Mouse (Mus musculus) forebrain, postnatal 0 days (tissue): ENCODE data around the gene Nfkbid. TPM values are rescaled to one million over a fixed set of nuclear protein-coding genes. Genes with fewer than 3 reads are reported as not detected.

Experiments
- ATAC-seq: fragments of 200-750 bp; cut with Nextera tagmentation; 2 replicates; pipeline ENCODE4 v1.8.0; 2017; ENCODE audit warnings: mild to moderate bottlenecking, moderate library complexity
- DNase-seq: peaks from one replicate; pipeline ENCODE4 v3.0.0-alpha.2; 2015
- H3K27ac ChIP-seq: fragments of 300-500 bp; sonication (generic); 2 replicates; pipeline ENCODE4 v1.5.1; 2014; ENCODE audit warnings: low read depth, mild to moderate bottlenecking, antibody characterized with exemption, low read length, moderate library complexity, mixed read lengths
- H3K27me3 ChIP-seq: fragments of 300-500 bp; sonication (generic); 2 replicates; pipeline ENCODE4 v1.6.1; 2014; ENCODE audit warnings: mild to moderate bottlenecking, low read length, mixed read lengths; ENCODE audit not compliant: insufficient read depth
- H3K36me3 ChIP-seq: fragments of 300-500 bp; sonication (generic); 2 replicates; pipeline ENCODE4 v1.6.1; 2014; ENCODE audit warnings: mild to moderate bottlenecking, moderate library complexity; ENCODE audit not compliant: insufficient read depth
- H3K4me1 ChIP-seq: fragments of 300-500 bp; sonication (generic); 2 replicates; pipeline ENCODE4 v1.6.1; 2014; ENCODE audit warnings: antibody characterized with exemption; ENCODE audit not compliant: insufficient read depth
- H3K4me2 ChIP-seq: fragments of 300-500 bp; sonication (generic); 2 replicates; pipeline ENCODE4 v1.6.1; 2014; ENCODE audit warnings: low read depth, mild to moderate bottlenecking, moderate library complexity
- H3K4me3 ChIP-seq: fragments of 300-500 bp; sonication (generic); 2 replicates; pipeline ENCODE4 v1.5.1; 2014; ENCODE audit warnings: low read depth, low read length, mixed read lengths
- H3K9ac ChIP-seq: fragments of 300-500 bp; sonication (generic); 2 replicates; pipeline ENCODE4 v1.6.1; 2014; ENCODE audit warnings: mild to moderate bottlenecking
- H3K9me3 ChIP-seq: fragments of 300-500 bp; sonication (generic); 2 replicates; pipeline ENCODE4 v1.6.1; 2016; ENCODE audit warnings: low read length
- CTCF ChIP-seq: sonication (generic); IDR thresholded peaks from 2 replicates; pipeline ENCODE4 v1.5.1; 2016; ENCODE audit warnings: antibody characterized with exemption, control low read depth, low read depth
- WGBS: fragments of 180-500 bp; shearing (Covaris S2); extraction: QIAGEN DNeasy Blood & Tissue Kit; methylation state at CpG from one replicate; pipeline ENCODE4 v1.1.7; 2014; 5-methylcytosine and 5-hydroxymethylcytosine counted together
- polyA plus RNA-seq: library from polyadenylated mRNA; unstranded; fragments of >200 nt; fragmentation: Nextera tagmentation; extraction: Ambion mirVana; gene quantifications from 2 replicates; pipeline ENCODE4 v1.2.1, GENCODE M21; 2015
- total RNA-seq: library from RNA; depleted of rRNA; stranded (reverse); fragments of >200 nt; gene quantifications from 2 replicates; pipeline ENCODE4 v1.2.3, GENCODE M21; 2014

The Nfkbid gene
- total and polyA plus RNA-seq, 2 experiments from 2014 or later: 1.7 to 3.4 TPM

DNA sequence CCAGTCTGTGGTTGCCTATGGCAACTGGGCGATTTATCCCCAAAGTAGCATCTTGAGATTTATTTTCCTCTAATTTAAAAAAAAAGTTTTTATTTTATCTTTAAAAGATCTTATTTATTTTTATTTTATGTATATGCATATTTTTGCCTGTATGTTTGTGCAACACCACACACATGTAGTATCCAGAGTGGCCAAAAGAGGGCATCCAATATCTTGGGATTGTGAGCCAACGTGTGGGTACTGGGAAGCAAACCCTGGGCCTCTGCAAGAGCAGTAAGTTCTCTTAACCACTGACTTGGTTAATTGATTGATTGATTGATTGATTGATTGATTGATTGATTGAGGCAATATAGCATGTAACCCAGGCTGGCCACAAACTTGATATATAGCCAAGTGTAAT lies 26.7 kb upstream of the Nfkbid start:
- H3K27ac ChIP-seq: no peak overlapping the region
- 24% methylated on average over 2 of the region's 2 CpGs for WGBS
- H3K36me3 ChIP-seq: no peaks in the 10 kb centered on the region
- no peaks in the 10 kb centered on the region for H3K4me1 ChIP-seq
- no peak for ATAC-seq
- peak; percentile 41 for TF ChIP-seq CTCF
- no peaks in the 10 kb centered on the region for H3K27me3 ChIP-seq
- H3K4me3 ChIP-seq: no peak overlapping the region
- H3K9ac ChIP-seq: no peak overlapping the region
- H3K4me2 ChIP-seq: no peak overlapping the region
- H3K9me3 ChIP-seq: no peaks in the 10 kb centered on the region
- DNase-seq: no peak

DNA sequence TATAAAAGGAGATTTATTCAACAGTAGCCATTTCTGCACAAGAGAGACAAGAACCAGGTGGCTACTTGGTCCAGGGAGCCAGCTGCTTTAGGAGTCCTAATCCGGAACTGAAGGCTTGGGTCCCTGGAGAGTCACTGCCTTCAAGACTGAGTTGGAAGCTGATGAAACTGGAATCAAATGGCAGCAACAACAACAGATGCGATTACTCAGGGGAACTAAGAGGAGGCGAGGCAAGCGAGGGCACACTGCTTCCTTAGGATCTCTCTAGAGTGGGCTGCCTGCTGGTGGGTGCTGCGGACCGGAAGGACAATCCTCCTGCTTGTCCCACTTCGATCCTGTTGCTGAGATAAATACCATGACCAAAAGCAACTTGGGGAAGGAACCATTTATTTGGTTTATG lies 21.9 kb upstream of the Nfkbid start:
- DNase-seq: no peak
- Histone ChIP-seq H3K36me3 (no peaks in the 10 kb centered on the region), H3K4me3 (no peak overlapping the region), H3K27ac (no peak overlapping the region), H3K27me3 (no peaks in the 10 kb centered on the region), H3K9me3 (no peaks in the 10 kb centered on the region), H3K4me1 (no peaks in the 10 kb centered on the region), H3K4me2 (no peak overlapping the region), H3K9ac (no peak overlapping the region)
- no peak for TF ChIP-seq CTCF
- 59% methylated on average over 7 of the region's 7 CpGs for WGBS
- no peak for ATAC-seq

DNA sequence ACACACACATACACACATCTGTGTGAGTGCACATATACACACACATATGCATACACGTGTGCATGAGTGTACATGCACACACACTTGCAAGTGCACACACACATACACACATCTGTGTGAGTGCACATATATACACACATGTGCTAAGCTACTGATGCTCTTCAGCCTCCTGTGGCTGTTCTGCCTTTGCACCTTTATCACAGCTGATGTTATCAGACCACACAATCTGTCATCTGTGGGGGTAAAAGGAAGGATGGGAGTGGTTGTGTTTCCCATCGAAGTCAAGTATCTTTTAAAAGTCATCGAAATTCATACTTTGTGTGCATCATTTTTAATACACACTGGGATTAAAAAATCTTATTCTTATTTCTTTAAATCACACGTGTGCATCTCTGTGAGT lies 19.2 kb upstream of the Nfkbid start:
- H3K9me3 ChIP-seq: no peaks in the 10 kb centered on the region
- ATAC-seq: no peak
- 70% methylated on average over 4 of the region's 4 CpGs for WGBS
- TF ChIP-seq CTCF: no peak
- no peak overlapping the region for H3K27ac ChIP-seq
- DNase-seq: no peak
- H3K4me1 ChIP-seq: no peaks in the 10 kb centered on the region
- H3K4me2 ChIP-seq: no peak overlapping the region
- no peaks in the 10 kb centered on the region for H3K36me3 ChIP-seq
- no peaks in the 10 kb centered on the region for H3K27me3 ChIP-seq
- H3K4me3 ChIP-seq: no peak overlapping the region
- H3K9ac ChIP-seq: no peak overlapping the region

DNA sequence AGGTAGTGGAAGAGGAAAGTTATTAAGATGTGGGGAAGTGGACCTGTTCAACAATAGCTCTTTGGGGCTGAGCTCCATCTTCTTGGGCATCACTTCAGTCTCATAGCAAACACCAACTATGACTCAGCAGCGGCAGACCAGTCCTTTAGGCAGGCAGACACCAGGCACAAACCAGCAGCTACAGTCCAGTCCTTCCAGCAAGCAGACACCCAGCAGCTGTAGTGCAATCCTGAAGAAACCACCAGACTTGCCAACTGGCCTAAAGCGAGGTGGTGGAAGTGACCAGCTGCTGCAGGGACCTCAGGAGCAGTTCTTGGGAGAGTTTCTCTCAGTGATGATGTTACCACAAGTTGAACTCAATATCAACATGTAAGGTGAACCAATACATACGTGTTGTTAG lies 12.9 kb upstream of the Nfkbid start:
- Histone ChIP-seq H3K36me3 (no peaks in the 10 kb centered on the region), H3K4me3 (no peak overlapping the region), H3K27me3 (no peaks in the 10 kb centered on the region), H3K4me1 (no peaks in the 10 kb centered on the region), H3K27ac (no peak overlapping the region), H3K4me2 (no peak overlapping the region), H3K9me3 (no peaks in the 10 kb centered on the region), H3K9ac (no peak overlapping the region)
- no peak for TF ChIP-seq CTCF
- no peak for DNase-seq
- 86% methylated on average over 3 of the region's 3 CpGs for WGBS
- no peak for ATAC-seq

DNA sequence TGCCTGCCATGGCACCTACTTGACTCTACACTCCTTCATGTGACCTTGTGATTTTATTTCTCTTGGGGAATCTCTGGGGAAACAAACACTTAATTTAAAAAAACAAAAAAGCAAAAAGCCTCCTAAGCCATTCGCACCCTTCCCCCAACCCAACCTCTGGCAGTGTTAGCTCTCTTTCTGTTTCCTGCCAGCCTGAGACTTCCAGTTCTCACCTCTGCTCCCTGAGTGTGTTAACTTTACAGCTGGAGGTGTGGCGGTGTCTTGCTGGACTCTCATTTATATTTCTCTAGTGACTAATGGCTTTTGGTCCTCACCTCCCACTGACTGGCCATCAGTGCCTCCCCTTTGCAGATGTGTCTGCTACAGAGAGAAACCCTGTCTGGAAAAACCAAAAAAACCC lies 11.7 kb upstream of the Nfkbid start:
- ATAC-seq: no peak
- H3K9ac ChIP-seq: no peak overlapping the region

DNA sequence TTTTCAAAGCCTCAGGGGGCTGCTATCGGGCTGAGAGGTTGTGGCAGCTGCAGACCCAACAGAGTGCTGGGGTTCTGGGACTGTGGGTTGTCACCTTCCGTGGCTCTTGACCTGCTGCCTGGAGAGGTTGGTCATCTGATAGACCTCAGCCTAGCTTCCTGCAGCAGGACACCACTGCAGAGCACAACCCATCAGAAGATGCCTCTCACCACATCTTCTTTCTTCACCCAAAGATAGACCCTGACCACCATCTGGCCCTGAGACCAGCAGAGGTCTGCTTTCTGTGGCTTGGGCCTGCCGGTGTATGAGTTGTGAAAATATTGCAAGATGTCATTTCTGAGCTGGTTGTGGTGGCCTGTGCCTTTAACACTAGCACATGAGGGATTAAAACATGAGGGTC lies 10.5 kb upstream of the Nfkbid start:
- H3K4me2 ChIP-seq: no peak overlapping the region
- no peaks in the 10 kb centered on the region for H3K36me3 ChIP-seq
- no peak for DNase-seq
- H3K4me3 ChIP-seq: no peak overlapping the region
- H3K27ac ChIP-seq: no peak overlapping the region
- no peaks in the 10 kb centered on the region for H3K9me3 ChIP-seq
- TF ChIP-seq CTCF: no peak
- H3K4me1 ChIP-seq: no peaks in the 10 kb centered on the region
- 81% methylated on average over 3 of the region's 3 CpGs for WGBS
- ATAC-seq: no peak
- no peaks in the 10 kb centered on the region for H3K27me3 ChIP-seq
- H3K9ac ChIP-seq: no peak overlapping the region

More for the DNA sequence above, 11.7 kb upstream of the Nfkbid start:
- Histone ChIP-seq H3K36me3 (no peaks in the 10 kb centered on the region), H3K27ac (no peak overlapping the region), H3K4me3 (no peak overlapping the region), H3K4me2 (no peak overlapping the region), H3K27me3 (no peaks in the 10 kb centered on the region), H3K4me1 (no peaks in the 10 kb centered on the region), H3K9me3 (no peaks in the 10 kb centered on the region)
- TF ChIP-seq CTCF: no peak
- DNase-seq: no peak
- 87% methylated on average over 2 of the region's 2 CpGs for WGBS

DNA sequence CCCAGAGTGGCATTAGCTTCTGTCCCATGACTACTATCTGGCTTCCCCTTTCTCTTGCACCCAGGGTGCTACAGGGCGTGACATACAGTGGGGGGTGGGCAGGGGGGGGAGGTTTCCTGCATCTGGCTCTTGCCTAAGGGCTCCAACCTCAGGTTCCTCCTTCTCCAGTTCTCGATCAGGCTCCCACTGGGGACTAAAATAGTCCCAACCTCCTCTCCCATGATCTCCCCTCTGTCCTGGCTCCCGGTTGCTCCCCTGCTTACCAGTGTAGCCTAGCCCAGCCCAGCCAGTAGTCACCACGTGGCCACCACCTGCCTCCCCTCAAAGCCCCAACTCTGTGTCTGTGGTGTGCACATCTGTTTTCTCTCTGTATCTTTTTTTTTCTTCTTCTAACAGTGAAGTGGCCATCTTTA lies 8.8 kb upstream of the Nfkbid start:
- DNase-seq (no peak), ATAC-seq (no peak)
- no peak overlapping the region for H3K27ac ChIP-seq
- TF ChIP-seq CTCF: no peak
- no peaks in the 10 kb centered on the region for H3K27me3 ChIP-seq
- H3K4me1 ChIP-seq: no peaks in the 10 kb centered on the region
- no peak overlapping the region for H3K4me2 ChIP-seq
- no peak overlapping the region for H3K9ac ChIP-seq
- H3K4me3 ChIP-seq: no peak overlapping the region
- no peaks in the 10 kb centered on the region for H3K9me3 ChIP-seq
- no peaks in the 10 kb centered on the region for H3K36me3 ChIP-seq
- WGBS: 58% methylated on average over 4 of the region's 4 CpGs

DNA sequence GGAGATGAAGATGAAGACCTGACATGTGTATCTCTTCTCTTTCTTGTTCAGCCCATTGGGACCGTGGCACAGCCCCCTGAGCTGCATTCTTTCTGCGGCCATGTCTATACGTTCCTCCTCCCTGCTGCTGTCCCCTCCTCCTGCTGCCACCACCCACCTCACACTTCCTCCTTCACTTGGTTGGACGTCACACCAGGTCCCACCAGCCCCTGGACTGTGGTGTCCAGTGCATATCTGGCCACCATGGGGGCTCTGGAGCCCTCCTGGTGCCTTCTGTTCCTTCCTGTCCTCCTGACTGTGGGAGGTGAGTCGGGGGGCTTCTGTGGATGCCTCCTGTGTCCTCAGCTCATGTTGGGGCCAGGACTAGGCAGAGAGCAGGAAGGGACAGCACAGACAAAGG lies 7.9 kb upstream of the Nfkbid start, which contains the start of gene Tyrobp:
Tyrobp (plus strand) TSS at position 165 of the 400 bp plus-strand sequence.
- Histone ChIP-seq H3K36me3 (no peaks in the 10 kb centered on the region), H3K4me2 (no peak within 1 kb of the TSS), H3K4me1 (no peaks in the 10 kb centered on the region), H3K9ac (no peak within 1 kb of the TSS), H3K27ac (no peak within 1 kb of the TSS), H3K9me3 (no peaks in the 10 kb centered on the region), H3K27me3 (no peaks in the 10 kb centered on the region), H3K4me3 (no peak within 1 kb of the TSS)
- ATAC-seq (no peak), DNase-seq (no peak)
- 73% methylated on average over 5 of the region's 5 CpGs for WGBS
- TF ChIP-seq CTCF: no peak
